Mouse (Mus musculus): ENCODE measurements around the gene Pramef25. TPM values are rescaled to one million over a fixed set of nuclear protein-coding genes. Genes with fewer than 3 reads are reported as not detected.

Gene Pramef25
- not detected in 2 replicates for polyA plus RNA-seq (2012; rRNA removed)

GRCm38 (mm10) chr4:143950916-143951315 lies at the start of gene Pramef25:
TSS of gene Pramef25 (minus strand) at chr4:143951016.

GRCm38 (mm10) chr4:143994269-143994668 lies 43.5 kb upstream of the Pramef25 start, which contains the start of gene Pramef17:
TSS of gene Pramef17 (minus strand) at chr4:143994369.

GRCm38 (mm10) chr4:143966850-143967249 lies 16.0 kb upstream of the Pramef25 start, which contains the start of gene Gm13101:
TSS of gene Gm13101 (minus strand) at chr4:143966950.

GRCm38 (mm10) chr4:143900280-143900679 lies 50.5 kb downstream of the Pramef25 start, which contains the start of gene Pramef6:
TSS of gene Pramef6 (minus strand) at chr4:143900380.

Other genes starting within 250 kb of the Pramef25 start
- not detected in 2 replicates for gene Gm13089, start 248.3 kb downstream of the Pramef25 start, polyA plus RNA-seq (2012; rRNA removed)
- not detected in 2 replicates for gene Gm13078, start 231.6 kb downstream of the Pramef25 start, polyA plus RNA-seq (2012; rRNA removed)
- gene Gm13023, start 161.7 kb downstream of the Pramef25 start, polyA plus RNA-seq (2012; rRNA removed): not detected in 2 replicates
- not detected in 2 replicates for gene Gm13084, start 134.9 kb downstream of the Pramef25 start, polyA plus RNA-seq (2012; rRNA removed)
- gene Gm13103, start 104.5 kb downstream of the Pramef25 start, polyA plus RNA-seq (2012; rRNA removed): not detected in 2 replicates
- gene Pramef6, start 50.6 kb downstream of the Pramef25 start, polyA plus RNA-seq (2012; rRNA removed): not detected in 2 replicates
- not detected in 2 replicates for gene Gm13101, start 15.9 kb upstream of the Pramef25 start, polyA plus RNA-seq (2012; rRNA removed)
- gene Pramef17, start 43.4 kb upstream of the Pramef25 start, polyA plus RNA-seq (2012; rRNA removed): not detected in 2 replicates
- gene Pramel4, start 108.1 kb upstream of the Pramef25 start, polyA plus RNA-seq (2012; rRNA removed): not detected in 2 replicates
- not detected in 2 replicates for gene Gm13102, start 155.5 kb upstream of the Pramef25 start, polyA plus RNA-seq (2012; rRNA removed)
- gene Oog3, start 211.6 kb upstream of the Pramef25 start, polyA plus RNA-seq (2012; rRNA removed): not detected in 2 replicates
- not detected in 2 replicates for gene Oog2, start 239.7 kb upstream of the Pramef25 start, polyA plus RNA-seq (2012; rRNA removed)

Data from colon, adult 2 months (tissue).